Mouse (Mus musculus): ENCODE measurements around the gene Kcnb1.

Kcnb1 gene

GRCm38 (mm10) chr2:167203505-167204166 lies 13.7 kb upstream of the Kcnb1 start:
- DNase-seq, result no peak

- peak in 1 of 2 experiments; percentile 21 for DNase-seq
Measured at GRCm38 (mm10) chr2:167201463-167202291, 11.7 kb upstream of the Kcnb1 start.

DNA sequence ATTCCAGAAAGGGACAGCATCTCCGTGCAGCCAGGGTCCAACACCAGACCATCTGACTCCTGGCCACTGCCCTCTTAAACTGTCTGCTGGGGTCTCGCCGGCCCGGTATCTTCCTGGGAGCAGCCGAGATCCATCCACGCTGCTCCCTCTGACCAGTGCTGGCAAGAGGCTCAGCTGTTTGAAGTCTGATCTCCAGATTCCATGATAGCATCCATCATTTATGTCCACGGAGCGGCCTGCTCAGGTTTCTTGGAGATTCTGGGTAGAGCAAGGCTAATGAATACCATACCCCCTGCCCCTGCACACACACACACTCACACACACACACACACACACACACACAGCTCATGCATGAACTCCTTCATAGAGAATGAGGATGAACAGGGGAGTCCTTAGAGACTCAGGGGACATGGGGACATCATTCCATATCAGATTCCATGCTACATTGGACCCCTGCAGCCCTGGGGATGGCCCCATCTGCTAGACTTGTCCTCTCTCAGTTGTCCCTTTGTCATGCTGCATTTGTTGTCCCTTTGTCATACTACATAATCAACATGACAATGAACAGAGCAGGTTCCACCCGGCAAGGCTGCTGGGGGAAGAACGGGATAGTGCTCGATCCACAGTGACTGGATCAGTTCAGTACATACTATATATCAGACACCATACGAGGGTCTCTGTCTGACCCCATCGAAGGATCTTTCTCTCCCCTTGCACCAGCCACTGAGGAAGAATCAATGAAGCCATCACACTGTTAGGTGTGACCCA lies 8.9 kb upstream of the Kcnb1 start:
- DNase-seq, result no peak

DNA sequence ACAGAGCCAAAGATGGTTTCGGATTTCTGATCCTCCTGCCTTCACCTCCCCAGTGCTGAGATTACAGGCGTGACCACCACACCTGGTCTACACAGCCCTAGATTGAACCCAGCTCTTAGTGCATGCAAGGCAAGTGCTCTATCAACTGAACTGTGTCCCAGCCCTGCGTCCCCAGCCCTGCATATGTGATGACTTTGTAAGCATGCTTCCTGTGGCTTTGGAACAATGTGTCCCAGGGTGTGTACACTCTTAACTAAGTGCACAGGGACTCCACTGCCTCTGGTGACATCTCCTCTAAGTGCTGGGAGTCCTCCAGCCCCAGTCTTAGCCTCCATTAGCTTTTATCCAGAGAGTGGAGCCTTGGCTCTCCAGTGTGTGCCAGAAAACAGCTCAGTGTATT lies 3.4 kb upstream of the Kcnb1 start:
- DNase-seq, result no peak

GRCm38 (mm10) chr2:167189291-167190075 lies 472 bp downstream of the Kcnb1 start:
- peak in 1 of 2 experiments; percentile 3 for DNase-seq

- DNase-seq, result peak; percentile 45 to 48
Measured at GRCm38 (mm10) chr2:167188315-167189207, 1.4 kb downstream of the Kcnb1 start.

GRCm38 (mm10) chr2:167187119-167187518 lies 2.8 kb downstream of the Kcnb1 start:
- no peak for DNase-seq

GRCm38 (mm10) chr2:167186544-167186943 lies 3.4 kb downstream of the Kcnb1 start:
- no peak for DNase-seq

- DNase-seq, result no peak
Measured at GRCm38 (mm10) chr2:167186003-167186402, 4.0 kb downstream of the Kcnb1 start.

- DNase-seq, result no peak
Measured at GRCm38 (mm10) chr2:167185432-167185831, 4.5 kb downstream of the Kcnb1 start.

- DNase-seq, result no peak
Measured at GRCm38 (mm10) chr2:167181662-167182389, 8.1 kb downstream of the Kcnb1 start.

GRCm38 (mm10) chr2:167181096-167181495 lies 8.9 kb downstream of the Kcnb1 start:
- DNase-seq, result no peak

- DNase-seq, result no peak
Measured at GRCm38 (mm10) chr2:167179301-167179700, 10.7 kb downstream of the Kcnb1 start.

GRCm38 (mm10) chr2:167177231-167177641 lies 12.7 kb downstream of the Kcnb1 start:
- DNase-seq, result no peak

GRCm38 (mm10) chr2:167175284-167175683 lies 14.7 kb downstream of the Kcnb1 start:
- no peak for DNase-seq

GRCm38 (mm10) chr2:167173051-167173875 lies 16.7 kb downstream of the Kcnb1 start:
- no peak for DNase-seq

- DNase-seq, result no peak
Measured at GRCm38 (mm10) chr2:167167515-167168212, 22.3 kb downstream of the Kcnb1 start.

- no peak for DNase-seq
Measured at GRCm38 (mm10) chr2:167163600-167163999, 26.4 kb downstream of the Kcnb1 start.

DNA sequence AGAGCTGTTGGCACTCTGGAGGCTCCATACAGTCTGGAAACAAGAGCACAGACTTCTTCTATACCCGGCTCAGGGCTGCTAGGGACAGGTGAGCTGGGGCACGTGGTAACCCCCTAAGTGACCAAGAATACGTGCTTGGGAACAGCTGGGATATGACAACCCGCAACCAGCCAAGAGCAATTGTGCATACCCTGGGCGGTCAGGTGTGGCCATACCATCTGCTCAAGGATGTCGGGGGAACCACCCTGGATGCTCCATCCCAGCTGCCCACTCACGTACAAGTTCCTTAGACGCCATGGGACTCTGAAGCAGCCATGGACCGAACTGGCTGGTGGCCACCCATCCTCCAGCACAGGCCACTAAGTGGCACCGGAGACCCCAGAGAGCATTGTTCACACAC lies 26.8 kb downstream of the Kcnb1 start:
- DNase-seq, result no peak

Measured in thymus, postnatal 36 days (tissue).